In the genomic region with DNA sequence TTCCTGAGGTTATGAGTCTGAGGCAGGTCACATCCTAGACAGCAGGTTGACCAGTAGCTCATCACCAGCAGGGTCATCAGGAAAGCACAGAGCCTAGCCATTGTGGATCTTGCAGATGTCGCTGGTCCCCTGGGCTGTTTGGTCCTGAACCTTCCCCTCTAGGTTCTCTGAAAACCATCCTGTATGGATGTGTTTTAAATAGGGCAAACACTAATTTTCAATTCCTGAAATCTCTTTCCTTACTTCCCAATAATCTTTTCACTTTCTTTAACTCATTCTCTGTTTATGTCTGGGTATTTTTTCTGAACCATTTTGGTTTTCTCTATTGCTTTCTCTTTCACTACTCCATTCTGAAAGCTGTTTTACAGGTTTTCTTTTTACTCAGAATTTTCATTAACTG, we compare ENCODE assay signal across 24 mouse cellular contexts. TPM values are rescaled to one million over a fixed set of nuclear protein-coding genes. Genes with fewer than 3 reads are reported as not detected.
DNase-seq lines count a peak whose midpoint lies in the region; ATAC-seq lines count a peak whose summit lies in the region.
"Had no signal": no experiment of that assay in that cellular context is flagged by ENCODE, and none has a peak within 500 bp of the region (broad histone marks: within the 10 kb centered on the region; RNA-seq: fewer than 3 reads in every experiment).

TSS of gene Ifna14 (minus strand) at position 101 of the 400 bp plus-strand sequence.

- no peak within 1 kb of the TSS for H3K4me3 ChIP-seq in hindbrain, embryonic 10.5 days

- no peaks in the 10 kb centered on the region for H3K4me1 ChIP-seq in hindbrain, embryonic 10.5 days (replicated peaks)

- 82% methylated on average over 1 of the region's 1 CpGs for WGBS in hindbrain, embryonic 10.5 days

- no peaks in the 10 kb centered on the region for H3K27me3 ChIP-seq in hindbrain, embryonic 10.5 days (ENCODE audit: insufficient read depth, poor library complexity, severe bottlenecking)
- H3K27me3 ChIP-seq: CH12.LX, Patski had no signal

- DNase-seq in hindbrain, embryonic 10.5 days (ENCODE audit: low spot score): no peak
- DNase-seq: adrenal gland, adult 2 months; adrenal gland, adult 8-10 months; adrenal gland, postnatal 10 days; adrenal gland, postnatal 14 days; adrenal gland, postnatal 25 days; adrenal gland, postnatal 36 days; B cell, adult 2 months; cerebellum, adult 11 months; cerebellum, adult 11-12 months; cerebellum, adult 18-20 months; cerebellum, adult 2 months had no signal

- H3K27ac ChIP-seq in hindbrain, embryonic 10.5 days: no peak within 1 kb of the TSS

- no peaks in the 10 kb centered on the region for H3K36me3 ChIP-seq in hindbrain, embryonic 10.5 days
- H3K36me3 ChIP-seq: G1E had no signal

- 0 out of 2 replicates have a peak, but pooled peaks have one; percentile 17 for ATAC-seq in granulocyte monocyte progenitor cell, adult 5-6 weeks (replicated peaks; ENCODE audit: poor library complexity, severe bottlenecking)
- ATAC-seq: activated CD4-positive, CD25-positive, alpha-beta regulatory T cell, adult 4 months; CD4-positive, CD25-positive, alpha-beta regulatory T cell, adult 4 months; Patski had no signal

- no peaks in the 10 kb centered on the region for H3K9me3 ChIP-seq in hindbrain, embryonic 10.5 days
- H3K9me3 ChIP-seq: G1E had no signal

RNA-seq across cellular contexts. Expression of gene Ifna14, which starts in this region (rescaled TPM):
- not detected in 2 replicates for total RNA-seq in granulocyte monocyte progenitor cell, adult 5-6 weeks (2014; fragmentation: Nextera tagmentation)
- not detected in 2 replicates for total RNA-seq in granulocyte monocyte progenitor cell, adult 5-6 weeks (2017)
- not detected in 2 replicates for polyA plus RNA-seq in hindbrain, embryonic 10.5 days (2016; fragmentation: Nextera tagmentation; extraction: Ambion mirVana)
- total RNA-seq: adrenal gland, adult 18-20 months; adrenal gland, adult 2 months; adrenal gland, adult 8-10 months; adrenal gland, postnatal 10 days; adrenal gland, postnatal 14 days; adrenal gland, postnatal 25 days; adrenal gland, postnatal 36 days; adrenal gland, postnatal 4 days; CH12.LX; ES-E14; MEL had no signal
- polyA plus RNA-seq: activated CD4-positive, CD25-positive, alpha-beta regulatory T cell, adult 4 months; adrenal gland, adult 2 months; brain, embryonic 14.5 days; C2C12; CD4-positive, CD25-positive, alpha-beta regulatory T cell, adult 4 months; cerebellum, adult 2 months; G1E; Patski had no signal

Comparison
In these comparisons a context has a peak if more than half of its experiments do, and no peak if none do; other contexts are left out.
1. Peak in ATAC-seq in granulocyte monocyte progenitor cell, adult 5-6 weeks; RNA of the gene not detected or under 1 TPM.